Mouse (Mus musculus): ENCODE data around the gene Acly.

GRCm38 (mm10) chr11:100513716-100514115 lies 14.1 kb downstream of the Acly start:
- no peak for TF ChIP-seq CTCF (IDR thresholded peaks at IDR 0.05; ENCODE audit: low read depth, low read length)
- TF ChIP-seq POLR2A (IDR thresholded peaks at IDR 0.05; ENCODE audit: insufficient read depth, low read length), result no peak
- no peak for TF ChIP-seq EP300 (IDR thresholded peaks at IDR 0.05; ENCODE audit: insufficient read depth, low read depth, low read length)
